Mouse (Mus musculus) G1E (cell line): Measurements from ENCODE around the gene Abhd15. TPM values are rescaled to one million over a fixed set of nuclear protein-coding genes. Genes with fewer than 3 reads are reported as not detected.

ENCODE experiments used
- ATAC-seq: 2 replicates; pipeline ENCODE4 v1.8.0; 2016; ENCODE audit warnings: mild to moderate bottlenecking; ENCODE audit not compliant: insufficient number of reproducible peaks, poor library complexity, low FRiP score, severe bottlenecking; ENCODE audit errors: extremely low read depth
- DNase-seq: peaks from one replicate; pipeline ENCODE4 v3.0.0; 2012; ENCODE audit warnings: low spot score
- H3K27me3 ChIP-seq: 2 replicates; pipeline ENCODE4 v1.6.1; 2012; ENCODE audit warnings: mild to moderate bottlenecking, low read length, inconsistent platforms; ENCODE audit not compliant: insufficient read depth
- H3K36me3 ChIP-seq: replicated peaks from 2 replicates; pipeline ENCODE3; 2012; ENCODE audit warnings: mild to moderate bottlenecking, inconsistent platforms
- H3K4me1 ChIP-seq: 2 replicates; pipeline ENCODE4 v1.6.1; 2012; ENCODE audit warnings: low read depth, low read length, inconsistent platforms, mixed read lengths; ENCODE audit not compliant: insufficient read depth
- H3K4me3 ChIP-seq: 2 replicates; pipeline ENCODE4 v1.5.1; 2012; ENCODE audit warnings: low read depth, mild to moderate bottlenecking, inconsistent platforms, low read length, moderate library complexity, mixed read lengths
- H3K9me3 ChIP-seq: replicated peaks from 2 replicates; pipeline ENCODE4 v1.6.1; 2012; ENCODE audit warnings: inconsistent platforms
- CTCF ChIP-seq: IDR thresholded peaks from 2 replicates; pipeline ENCODE4 v1.5.1; 2012; ENCODE audit warnings: low read depth, low read length, inconsistent platforms, mixed read lengths
- GATA1 ChIP-seq: IDR thresholded peaks from 2 replicates; pipeline ENCODE4 v1.6.1; 2012; ENCODE audit warnings: borderline replicate concordance, low read length, inconsistent platforms, mixed read lengths
- GATA2 ChIP-seq: IDR thresholded peaks from 2 replicates; pipeline ENCODE4 v1.6.1; 2012; ENCODE audit warnings: low read depth, low read length, inconsistent platforms, borderline replicate concordance
- POLR2AphosphoS5 ChIP-seq: IDR thresholded peaks from 2 replicates; pipeline ENCODE4 v1.6.1; 2012; ENCODE audit warnings: low read depth, low read length, inconsistent platforms; ENCODE audit not compliant: insufficient replicate concordance
- TAL1 ChIP-seq: conservative IDR thresholded peaks from 2 replicates; pipeline ENCODE4 v1.6.1; 2012; ENCODE audit warnings: low read depth, low read length, inconsistent platforms, mixed read lengths
- polyA plus RNA-seq: library from polyadenylated mRNA; stranded (reverse); fragments of >175 nt; gene quantifications from 2 replicates; pipeline ENCODE4 v1.2.3, GENCODE M21; 2012
- total RNA-seq, 2 experiments: library from RNA; stranded (forward) in 1 of 2; stranded (reverse) in 1 of 2; fragments of 200-1000 nt in 1 of 2; fragments of >200 nt in 1 of 2; fragmentation: Nextera tagmentation in 1 of 2; gene quantifications; 2 replicates each; pipeline ENCODE4 v1.2.3; 2014 to 2017

The Abhd15 gene
- total and polyA plus RNA-seq, 3 experiments = 0.27 to 0.34 (median 0.30) TPM

GRCm38 (mm10) chr11:77497341-77497756 lies 17.6 kb upstream of the Abhd15 start:
- Histone ChIP-seq H3K4me1 (peaks cover 64% of the 10 kb centered on the region), H3K4me3 (no peak overlapping the region), H3K9me3 (no peaks in the 10 kb centered on the region), H3K36me3 (peaks cover 68% of the 10 kb centered on the region), H3K27me3 (no peaks in the 10 kb centered on the region)
- ATAC-seq = no peak
- peak; percentile 52 for DNase-seq
- TF ChIP-seq POLR2AphosphoS5 = no peak
- no peak for TF ChIP-seq TAL1
- no peak for TF ChIP-seq CTCF
- TF ChIP-seq GATA2 = no peak
- TF ChIP-seq GATA1 = no peak

GRCm38 (mm10) chr11:77497851-77498250 lies 17.1 kb upstream of the Abhd15 start:
- Histone ChIP-seq H3K4me3 (no peak overlapping the region), H3K9me3 (no peaks in the 10 kb centered on the region), H3K27me3 (no peaks in the 10 kb centered on the region), H3K36me3 (peaks cover 73% of the 10 kb centered on the region), H3K4me1 (peaks cover 59% of the 10 kb centered on the region)
- TF ChIP-seq TAL1 = no peak
- no peak for TF ChIP-seq CTCF
- no peak for TF ChIP-seq GATA2
- TF ChIP-seq GATA1 = no peak
- TF ChIP-seq POLR2AphosphoS5 = no peak
- DNase-seq (no peak), ATAC-seq (no peak)

GRCm38 (mm10) chr11:77498261-77499139 lies 16.4 kb upstream of the Abhd15 start:
- no peak for DNase-seq
- no peak for ATAC-seq
- Histone ChIP-seq H3K4me3 (no peak overlapping the region), H3K4me1 (peaks cover 61% of the 10 kb centered on the region), H3K27me3 (no peaks in the 10 kb centered on the region), H3K9me3 (no peaks in the 10 kb centered on the region), H3K36me3 (peaks cover 79% of the 10 kb centered on the region)
- no peak for TF ChIP-seq GATA2
- TF ChIP-seq CTCF = no peak
- TF ChIP-seq GATA1 = no peak
- no peak for TF ChIP-seq POLR2AphosphoS5
- TF ChIP-seq TAL1 = no peak

GRCm38 (mm10) chr11:77499354-77499753 lies 15.6 kb upstream of the Abhd15 start:
- Histone ChIP-seq H3K9me3 (no peaks in the 10 kb centered on the region), H3K4me1 (peaks cover 54% of the 10 kb centered on the region), H3K36me3 (peaks cover 88% of the 10 kb centered on the region), H3K4me3 (no peak overlapping the region), H3K27me3 (no peaks in the 10 kb centered on the region)
- TF ChIP-seq CTCF (no peak), POLR2AphosphoS5 (no peak)
- DNase-seq (no peak), ATAC-seq (no peak)

- H3K4me1 ChIP-seq = peaks cover 41% of the 10 kb centered on the region
- TF ChIP-seq TAL1 (no peak), GATA1 (no peak), CTCF (no peak), GATA2 (no peak), POLR2AphosphoS5 (no peak)
- peaks cover 92% of the 10 kb centered on the region for H3K36me3 ChIP-seq
- ATAC-seq (no peak), DNase-seq (no peak)
- H3K27me3 ChIP-seq = no peaks in the 10 kb centered on the region
- H3K4me3 ChIP-seq = no peak overlapping the region
- no peaks in the 10 kb centered on the region for H3K9me3 ChIP-seq
These were observed 14.3 kb upstream of the Abhd15 start for GRCm38 (mm10) chr11:77500361-77501325.

- no peak for ATAC-seq
- TF ChIP-seq POLR2AphosphoS5 = no peak
- TF ChIP-seq GATA1 = no peak
- no peak for TF ChIP-seq GATA2
- TF ChIP-seq TAL1 = no peak
- peak; percentile 84 for TF ChIP-seq CTCF
- Histone ChIP-seq H3K4me1 (peaks cover 34% of the 10 kb centered on the region), H3K36me3 (peaks cover 95% of the 10 kb centered on the region), H3K4me3 (no peak overlapping the region), H3K27me3 (no peaks in the 10 kb centered on the region), H3K9me3 (no peaks in the 10 kb centered on the region)
- DNase-seq = peak; percentile 54
These were observed 13.5 kb upstream of the Abhd15 start for GRCm38 (mm10) chr11:77501392-77501791.
